Mouse (Mus musculus) gonadal fat pad, adult 2 months (tissue): Measurements from ENCODE around the gene Cib1. TPM values are rescaled to one million over a fixed set of nuclear protein-coding genes. Genes with fewer than 3 reads are reported as not detected.

Experiments
- DNase-seq: peaks from one replicate; pipeline ENCODE4 v3.0.0-alpha.2; 2012; ENCODE audit warnings: low read depth
- polyA plus RNA-seq: library from polyadenylated mRNA; depleted of rRNA; stranded (reverse); fragments of >200 nt; gene quantifications from 2 replicates; pipeline ENCODE4 v1.2.3, GENCODE M21; 2012

The Cib1 gene
- polyA plus RNA-seq, 1 experiment, result 223 TPM

- no peak for DNase-seq
Observed at GRCm38 (mm10) chr7:80233799-80234198, 1.2 kb upstream of the Cib1 start.

DNA sequence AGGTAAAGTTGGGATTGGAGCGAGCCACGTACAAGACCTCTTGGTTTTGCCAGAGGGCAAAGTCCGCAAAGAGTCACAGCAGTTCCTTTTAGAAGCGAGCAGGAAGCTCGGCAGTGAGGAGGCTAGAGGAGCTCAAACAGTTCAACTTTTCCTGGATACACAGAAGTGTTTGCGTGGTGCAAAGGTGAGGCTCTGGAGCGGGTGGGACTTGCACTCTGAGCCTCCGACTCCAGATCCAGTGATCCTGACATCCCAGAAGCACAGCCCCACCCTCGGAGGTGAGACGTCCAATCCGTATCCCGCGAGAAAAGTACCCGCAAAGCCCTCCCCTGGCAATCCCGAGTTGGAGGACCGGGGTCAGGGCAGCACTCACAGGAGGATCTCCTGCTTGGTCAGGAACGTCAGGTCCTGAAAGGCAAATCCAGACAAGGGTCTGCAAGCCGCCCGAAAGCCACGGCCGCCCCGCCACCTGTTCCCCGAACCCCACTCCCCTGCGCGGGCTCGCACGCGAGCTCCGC is 583 bp downstream of the Cib1 start:
- no peak for DNase-seq

- DNase-seq, result no peak
Observed at GRCm38 (mm10) chr7:80230196-80230595, 2.4 kb downstream of the Cib1 start.

- no peak for DNase-seq
Observed at GRCm38 (mm10) chr7:80227065-80227464, 5.5 kb downstream of the Cib1 start.

GRCm38 (mm10) chr7:80221179-80221750 is 11.3 kb downstream of the Cib1 start:
- no peak for DNase-seq

DNA sequence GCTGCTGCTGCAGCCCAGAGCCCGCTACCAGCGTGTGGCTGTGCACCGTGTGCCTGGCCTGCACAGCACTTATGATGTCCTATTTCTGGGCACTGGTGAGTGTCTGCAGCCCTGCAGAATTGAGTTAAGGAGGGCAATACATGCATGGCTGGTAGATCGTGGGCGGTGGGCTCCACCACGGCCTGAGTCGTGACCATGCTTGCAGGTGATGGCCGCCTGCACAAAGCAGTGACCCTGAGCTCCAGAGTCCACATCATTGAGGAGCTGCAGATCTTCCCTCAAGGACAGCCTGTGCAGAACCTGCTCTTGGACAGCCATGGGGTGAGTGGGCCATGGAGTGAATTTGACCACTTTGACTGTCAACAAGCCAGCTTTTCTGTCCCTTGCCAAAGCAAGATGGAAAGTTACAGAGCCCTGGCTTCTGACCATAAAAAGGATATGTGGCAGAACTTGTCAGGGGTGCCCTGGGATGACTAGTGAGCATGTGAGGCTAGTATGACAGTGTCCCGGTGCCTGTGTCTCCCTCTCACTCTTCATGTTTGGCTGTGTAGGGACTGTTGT is 12.3 kb downstream of the Cib1 start:
- no peak for DNase-seq

GRCm38 (mm10) chr7:80218666-80219065 is 13.9 kb downstream of the Cib1 start:
- no peak for DNase-seq

- no peak for DNase-seq
Observed at GRCm38 (mm10) chr7:80216566-80216965, 16.0 kb downstream of the Cib1 start.

DNA sequence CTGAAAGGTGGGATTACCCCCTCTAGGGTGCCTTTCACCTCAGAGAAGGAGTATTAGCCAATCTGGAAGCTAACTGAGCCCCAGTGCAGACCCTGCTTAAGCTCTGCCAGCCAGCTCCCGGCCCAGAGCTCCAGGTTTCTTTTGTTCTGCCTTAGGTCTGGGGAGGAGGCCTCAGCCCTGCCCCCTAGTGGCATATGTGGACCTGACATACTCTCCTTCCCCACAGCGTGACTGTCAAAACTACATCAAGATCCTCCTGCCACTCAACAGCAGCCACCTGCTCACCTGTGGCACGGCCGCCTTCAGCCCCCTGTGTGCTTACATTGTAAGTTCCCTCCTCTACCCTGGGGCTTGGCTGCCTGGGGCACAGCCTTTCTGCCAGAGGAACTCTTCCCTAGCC is 17.2 kb downstream of the Cib1 start:
- DNase-seq, result no peak

DNA sequence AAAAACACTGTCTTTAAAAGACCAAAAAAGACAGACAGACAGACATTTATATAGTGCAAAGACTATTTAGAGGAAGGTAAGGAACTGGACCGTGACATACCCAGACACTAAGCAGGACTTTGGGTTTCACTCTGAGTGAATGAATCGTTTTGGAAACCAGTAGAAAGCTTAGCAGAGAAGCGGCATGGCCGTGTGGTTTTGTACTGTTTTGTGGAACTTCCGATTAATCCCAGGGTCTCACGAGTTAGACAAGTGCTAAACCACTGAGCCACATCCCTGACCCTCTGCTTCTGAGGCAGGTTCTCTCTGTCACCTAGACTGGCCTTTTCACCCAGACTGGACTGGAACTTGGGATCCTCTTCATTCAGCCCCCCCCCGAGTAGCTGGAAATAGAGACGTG is 18.2 kb downstream of the Cib1 start:
- DNase-seq, result no peak

GRCm38 (mm10) chr7:80213604-80214003 is 19.0 kb downstream of the Cib1 start:
- no peak for DNase-seq

- DNase-seq, result no peak
Observed at GRCm38 (mm10) chr7:80210982-80211381, 21.6 kb downstream of the Cib1 start.

DNA sequence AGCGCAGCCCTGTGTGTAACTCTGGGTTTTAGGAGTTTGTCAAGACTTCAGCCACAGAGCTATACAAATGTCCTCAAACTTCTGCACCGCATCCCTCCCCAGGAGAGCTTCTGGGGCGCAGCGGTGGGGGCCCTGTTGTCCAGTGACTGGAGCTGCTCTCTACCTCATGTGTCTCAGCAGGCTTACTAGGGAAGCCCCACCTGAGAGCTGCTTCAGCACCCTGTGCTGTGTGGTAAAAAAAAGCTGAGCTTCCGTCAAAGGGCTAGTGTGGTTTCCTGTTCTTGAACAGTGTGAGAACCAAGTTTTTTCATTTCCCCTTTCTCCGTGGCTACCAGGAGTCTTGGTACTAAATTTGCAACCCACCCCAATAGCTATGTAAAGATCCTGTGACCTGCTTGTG is 22.9 kb downstream of the Cib1 start:
- no peak for DNase-seq

DNA sequence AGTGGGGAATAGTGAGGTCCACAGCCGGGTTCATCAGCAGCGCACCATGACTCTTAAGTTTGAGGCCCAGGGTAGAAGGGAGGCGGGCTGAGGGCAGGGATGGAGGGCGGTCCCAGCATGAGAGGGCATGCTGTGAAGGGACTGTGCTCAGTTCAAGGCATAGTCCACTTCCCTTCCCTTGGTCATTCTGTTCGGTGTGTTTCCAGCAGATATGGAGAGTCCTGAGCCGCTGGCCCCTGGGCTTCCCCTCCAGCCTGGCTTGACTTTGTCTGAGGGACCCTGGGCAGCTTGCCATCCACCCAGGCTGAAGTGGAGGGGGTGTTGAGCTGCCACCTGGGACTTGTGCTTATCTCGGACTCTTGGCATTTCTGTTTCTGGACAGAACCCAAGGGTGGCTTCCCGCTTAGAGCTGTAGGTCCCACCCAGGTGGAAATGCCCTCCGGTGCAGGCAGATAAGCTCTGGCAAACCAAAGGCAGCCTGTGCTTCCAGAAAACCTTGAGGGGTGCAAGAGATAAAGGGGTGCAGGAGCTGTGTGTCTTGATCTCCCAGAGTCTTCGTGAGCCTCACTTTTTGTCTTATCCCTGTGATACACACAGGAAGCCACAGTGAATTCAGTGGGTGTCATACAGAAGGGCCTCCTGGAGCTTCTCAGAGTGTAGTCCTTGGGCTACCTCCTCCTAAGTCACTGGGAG is 23.7 kb downstream of the Cib1 start:
- DNase-seq, result no peak

DNA sequence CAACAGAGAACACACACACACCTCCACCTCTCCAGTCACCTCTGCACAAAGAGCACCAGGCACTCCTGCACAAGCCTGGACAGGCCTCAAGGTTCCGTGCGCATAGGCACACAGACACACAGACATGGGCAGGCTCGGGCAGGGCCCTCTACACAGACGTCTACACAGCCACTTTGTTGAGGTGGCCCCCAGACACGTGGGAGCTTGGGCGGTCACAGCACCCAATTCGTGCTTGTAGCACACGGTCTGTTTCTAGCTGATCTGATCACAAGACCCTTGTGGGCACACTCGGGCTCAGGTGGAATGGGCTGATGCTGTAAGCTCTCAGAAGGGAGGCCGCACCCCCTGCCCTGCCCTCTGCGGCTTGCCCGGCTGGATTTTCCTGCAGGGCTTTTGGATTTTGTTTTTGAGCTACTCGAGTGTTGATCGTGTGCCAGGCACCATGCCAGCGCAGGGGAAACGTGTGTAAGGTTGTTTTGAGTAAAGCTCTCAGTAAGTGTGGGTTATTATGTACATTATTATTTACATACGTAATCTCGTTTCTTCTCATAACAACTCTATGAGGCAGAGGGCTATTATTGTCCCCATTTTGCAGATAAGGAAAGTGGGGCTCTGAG is 24.5 kb downstream of the Cib1 start:
- DNase-seq, result no peak

DNA sequence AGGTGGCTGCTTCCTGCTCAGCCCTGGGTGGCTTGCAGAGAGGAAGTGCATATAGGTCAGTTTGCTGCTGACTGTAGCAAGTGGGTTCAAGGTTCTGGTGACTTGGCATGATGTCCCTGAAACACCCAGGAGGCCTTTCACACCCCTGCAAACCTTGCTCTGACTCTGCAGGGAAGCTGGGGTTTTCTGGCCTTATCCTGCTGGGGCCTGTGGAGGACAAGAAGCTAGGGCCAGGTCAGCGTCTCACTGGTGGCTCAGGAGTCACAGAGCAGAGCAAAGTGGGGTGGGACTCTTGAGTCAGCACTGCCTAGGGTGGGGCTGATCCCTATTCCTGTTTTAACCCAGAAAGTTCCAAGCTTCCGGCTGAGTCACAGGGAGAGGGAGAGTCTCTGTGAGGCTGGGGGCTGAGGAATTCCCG is 25.3 kb downstream of the Cib1 start:
- no peak for DNase-seq

- DNase-seq, result no peak
Observed at GRCm38 (mm10) chr7:80205705-80206589, 26.7 kb downstream of the Cib1 start.

DNA sequence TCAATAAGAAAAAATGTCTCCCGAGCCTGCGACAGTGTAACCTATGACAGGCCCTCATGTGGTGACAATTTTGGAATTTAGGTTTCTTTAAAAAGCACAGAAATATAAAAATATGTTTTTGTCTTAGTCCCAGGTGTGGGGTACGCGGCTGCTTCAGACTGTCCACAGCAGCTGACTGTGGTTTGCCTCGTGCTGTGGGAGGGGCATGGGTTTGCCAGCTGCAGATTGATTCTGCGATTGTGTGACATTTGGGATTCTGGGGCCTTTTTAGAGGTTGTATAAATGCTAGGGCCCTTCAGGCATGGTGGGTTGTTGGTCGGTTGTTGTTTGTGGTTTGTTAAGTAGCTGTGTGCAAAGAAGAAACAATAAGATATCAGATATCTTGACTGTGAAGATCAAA is 27.7 kb downstream of the Cib1 start:
- DNase-seq, result no peak

DNA sequence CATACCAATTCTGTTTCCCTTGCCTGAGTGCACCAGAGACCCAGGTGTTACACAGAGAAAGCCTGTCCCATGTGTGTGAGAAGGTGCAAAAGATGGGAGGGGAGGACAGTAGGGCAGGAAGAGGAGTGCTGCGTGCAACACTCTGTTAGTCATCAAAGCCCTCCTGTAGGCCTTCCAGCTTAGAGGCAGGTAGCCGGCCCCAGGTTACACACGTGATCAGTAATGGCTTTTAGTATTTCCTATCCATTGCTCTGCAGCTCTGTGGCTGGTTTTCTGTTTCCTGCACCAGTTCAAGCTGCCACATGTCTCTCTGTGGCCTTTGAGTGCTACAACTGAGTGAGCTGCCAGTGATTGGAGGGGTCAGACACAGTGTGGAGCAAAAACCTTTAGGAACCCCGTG is 28.3 kb downstream of the Cib1 start:
- no peak for DNase-seq

DNA sequence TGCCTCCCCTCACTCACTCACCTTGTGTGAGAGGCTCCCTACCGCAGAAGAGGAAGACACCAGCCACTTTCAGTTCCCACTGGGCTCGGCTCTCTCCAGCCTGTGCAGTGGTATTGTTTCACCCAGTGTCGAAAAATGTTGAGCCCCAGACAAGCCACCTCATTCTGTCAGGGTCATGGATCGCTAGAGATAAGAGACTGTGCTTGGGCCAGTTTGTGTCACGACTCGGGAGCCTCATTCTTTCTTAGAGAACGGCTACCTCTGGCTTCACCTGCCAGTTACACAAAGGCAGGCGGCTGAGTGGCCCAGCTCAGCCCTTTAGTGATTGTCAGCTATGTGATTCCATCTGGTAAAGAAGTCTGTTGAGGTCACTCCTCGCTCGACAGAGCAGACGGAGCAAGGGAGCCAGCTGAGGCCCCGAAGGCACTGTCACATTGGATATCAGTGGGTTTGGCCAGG is 28.9 kb downstream of the Cib1 start:
- DNase-seq, result no peak

- DNase-seq, result no peak
Observed at GRCm38 (mm10) chr7:80202961-80203360, 29.7 kb downstream of the Cib1 start.
